Mouse (Mus musculus) left cerebral cortex, adult 8-10 months (tissue): ENCODE results near the gene Zkscan17. TPM values are rescaled to one million over a fixed set of nuclear protein-coding genes. Genes with fewer than 3 reads are reported as not detected.
A peak's percentile ranks its signal among the peaks of the same experiment; 100 is the strongest.

Experiments
- DNase-seq, 2 experiments: peaks; one replicate each; pipeline ENCODE4 v3.0.0; 2022; ENCODE audit warnings: low spot score in 2 of 2
- total RNA-seq, 4 experiments: library from RNA; stranded (reverse); gene quantifications; 2 replicates each; pipeline ENCODE4 v1.2.4; 2022

Gene Zkscan17
- total RNA-seq, 4 experiments from 2014 or later, result 9.6 to 11.9 (median 10.5) TPM

DNA sequence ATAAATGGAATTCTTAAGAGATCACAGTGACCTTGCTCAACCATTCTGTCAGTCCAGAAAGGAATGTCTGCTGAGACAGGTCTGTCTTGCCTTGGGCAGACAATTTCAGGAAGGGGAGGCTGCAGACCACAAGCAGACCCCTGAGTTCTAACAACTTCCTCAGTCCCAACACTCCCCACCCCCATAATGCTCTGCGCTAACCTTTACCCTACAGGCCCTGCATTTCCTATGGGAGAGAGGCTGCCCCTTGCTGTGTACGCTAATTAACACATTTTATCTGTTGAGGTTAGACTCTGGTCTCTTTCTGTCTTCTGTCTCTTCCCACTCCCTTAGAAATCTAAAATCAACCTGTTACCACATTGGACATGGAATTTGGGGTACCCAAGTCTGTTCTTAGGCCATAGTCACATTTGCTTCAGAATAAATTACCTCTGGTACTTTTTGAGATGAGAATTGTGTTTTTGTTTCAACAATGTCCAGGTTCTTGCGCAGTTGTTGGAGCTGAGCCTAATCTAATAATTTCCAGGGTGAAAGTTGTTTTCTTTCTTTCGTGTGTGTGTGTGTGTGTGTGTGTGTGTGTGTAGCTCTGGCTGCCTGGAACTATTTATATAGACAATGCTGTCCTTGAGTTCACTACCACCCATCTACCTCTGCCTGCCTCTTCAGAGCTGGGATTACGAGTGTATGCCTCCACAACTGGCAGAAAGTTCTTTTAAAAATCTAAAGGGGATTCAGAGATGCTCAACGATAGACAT, 6.6 kb downstream of the Zkscan17 start:
- DNase-seq, result no peak

DNA sequence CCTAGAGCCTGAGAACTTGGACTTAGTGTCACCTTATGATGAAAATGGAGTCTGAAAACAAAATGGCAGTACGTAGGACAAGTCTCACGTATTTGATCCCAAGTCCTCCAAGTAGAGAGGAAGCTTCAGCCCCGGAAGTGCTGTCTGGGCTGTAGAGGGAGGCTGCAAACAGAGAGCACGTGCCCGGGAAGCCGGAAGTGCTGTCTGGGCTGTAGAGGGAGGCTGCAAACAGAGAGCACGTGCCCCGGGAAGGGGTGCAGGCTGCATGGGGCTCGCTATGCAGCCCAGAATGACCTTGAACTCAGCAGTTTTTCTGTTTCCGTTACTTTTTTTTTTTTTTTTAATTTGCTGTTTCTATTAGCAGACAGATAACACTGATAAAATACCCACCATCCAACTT, 8.3 kb downstream of the Zkscan17 start:
- DNase-seq, result no peak

DNA sequence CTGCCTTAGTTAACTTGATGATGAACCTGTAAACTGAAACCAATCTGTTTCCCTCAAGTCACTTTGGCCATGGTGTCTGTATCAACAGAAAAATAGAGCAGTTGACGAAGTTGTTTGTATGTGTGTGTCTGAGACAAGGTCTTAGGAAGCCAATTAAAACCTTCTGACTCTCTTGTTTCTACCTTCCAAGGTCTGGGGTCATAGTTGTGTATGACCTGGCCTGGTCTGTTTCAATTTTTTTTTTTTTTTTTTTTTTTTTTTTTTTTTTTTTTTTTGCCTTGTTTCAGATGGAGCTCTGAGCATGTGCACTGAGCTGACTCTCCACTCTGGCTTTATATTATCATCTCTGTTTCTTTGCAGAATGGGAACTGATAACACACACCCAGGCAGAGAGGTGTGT, 9.1 kb downstream of the Zkscan17 start:
- no peak for DNase-seq

DNA sequence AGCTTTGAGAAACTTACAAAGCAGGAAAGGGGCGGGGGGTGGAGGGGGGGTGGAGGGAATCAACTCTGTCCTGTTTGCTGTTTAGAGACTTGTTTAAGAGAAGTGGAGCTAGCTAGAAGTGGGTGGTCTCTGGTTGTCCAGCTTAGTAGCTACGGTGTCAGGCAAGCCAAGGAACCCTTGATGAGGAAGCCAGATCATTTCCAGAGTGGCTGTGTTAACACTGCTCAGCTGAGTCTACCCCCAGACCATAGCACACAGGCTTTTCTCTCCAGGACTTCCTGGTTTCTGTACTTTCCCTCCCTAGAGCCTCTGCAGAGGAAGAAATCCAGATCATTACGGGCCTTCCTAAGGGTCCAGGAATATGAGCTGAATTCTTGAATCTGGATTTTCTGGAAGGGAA, 11.8 kb downstream of the Zkscan17 start:
- DNase-seq, result no peak

DNA sequence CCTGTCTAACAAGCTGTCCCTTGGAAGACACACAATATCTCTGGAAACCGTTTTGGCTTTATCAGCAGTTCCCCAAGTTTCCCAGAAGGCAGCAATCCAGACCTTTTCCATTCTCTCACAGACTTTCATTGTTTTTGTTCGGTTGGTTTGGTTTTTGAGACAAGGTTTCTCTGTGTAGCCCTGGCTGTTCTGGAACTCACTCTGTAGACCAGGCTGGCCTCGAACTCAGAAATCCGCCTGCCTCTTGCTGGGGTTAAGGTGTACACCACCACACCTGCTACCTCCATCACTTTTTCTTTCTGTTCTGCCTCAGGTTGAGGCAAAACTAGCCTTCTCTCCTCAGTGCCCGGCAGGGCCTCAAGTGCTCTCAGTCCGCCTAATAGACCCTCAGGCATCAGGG, 12.2 kb downstream of the Zkscan17 start:
- no peak for DNase-seq

DNA sequence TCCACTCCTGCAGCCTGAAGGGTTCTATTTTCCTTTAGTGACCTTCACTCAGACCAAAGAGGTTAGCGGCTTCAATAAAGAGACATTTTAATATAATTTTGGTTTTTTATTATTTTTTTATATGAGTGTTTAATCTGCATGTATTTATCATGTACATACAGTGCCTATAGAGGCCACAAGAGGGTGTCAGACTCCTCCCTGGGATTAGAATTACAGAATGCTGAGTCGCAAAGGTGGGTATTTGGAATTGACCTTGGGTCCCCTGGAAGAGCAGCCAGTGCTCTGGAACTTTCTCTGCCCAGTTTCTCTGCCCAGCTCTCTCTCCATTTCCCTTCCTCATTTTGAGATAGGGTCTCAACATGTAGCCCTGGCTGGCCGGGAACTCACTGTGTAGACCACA, 13.0 kb downstream of the Zkscan17 start:
- no peak for DNase-seq

DNA sequence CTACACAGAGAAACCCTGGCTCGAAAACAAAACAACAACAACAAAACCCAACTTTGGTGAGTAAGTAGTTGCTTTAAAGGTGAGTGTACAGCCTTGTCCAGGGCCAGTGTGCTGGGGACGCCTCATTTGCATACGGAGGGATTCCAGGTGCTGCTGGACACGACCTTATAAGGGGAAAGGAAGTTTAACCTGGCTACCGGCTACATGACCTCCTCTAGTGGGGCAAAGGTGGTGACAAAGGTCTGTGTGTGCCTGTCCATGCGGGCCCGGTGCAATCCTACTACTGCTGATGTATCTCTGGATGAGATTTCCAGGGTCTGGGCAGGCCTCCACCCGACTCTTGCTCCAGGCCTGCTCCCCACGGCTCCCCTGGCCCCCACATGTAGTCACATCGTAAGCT, 13.8 kb downstream of the Zkscan17 start:
- no peak for DNase-seq

DNA sequence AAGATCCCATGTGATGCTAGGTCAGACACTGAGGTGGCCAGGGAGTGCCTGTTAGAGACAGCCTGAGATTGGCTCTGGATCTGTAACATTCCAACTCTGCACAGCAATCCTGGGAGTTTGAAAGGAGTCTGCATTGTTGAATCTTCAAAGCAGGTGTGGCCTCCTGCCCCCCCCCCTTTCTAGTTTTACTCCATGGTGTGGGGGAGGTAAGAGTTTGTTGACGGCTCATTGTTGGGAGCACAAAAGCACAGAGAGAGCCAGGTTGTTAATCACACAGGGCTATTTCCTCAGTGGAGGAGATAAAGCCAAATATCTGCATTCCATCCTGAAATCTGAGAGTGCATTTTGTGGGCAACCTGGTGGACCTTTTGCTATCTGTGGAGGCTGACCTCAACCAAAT, 15.0 kb downstream of the Zkscan17 start:
- no peak for DNase-seq

DNA sequence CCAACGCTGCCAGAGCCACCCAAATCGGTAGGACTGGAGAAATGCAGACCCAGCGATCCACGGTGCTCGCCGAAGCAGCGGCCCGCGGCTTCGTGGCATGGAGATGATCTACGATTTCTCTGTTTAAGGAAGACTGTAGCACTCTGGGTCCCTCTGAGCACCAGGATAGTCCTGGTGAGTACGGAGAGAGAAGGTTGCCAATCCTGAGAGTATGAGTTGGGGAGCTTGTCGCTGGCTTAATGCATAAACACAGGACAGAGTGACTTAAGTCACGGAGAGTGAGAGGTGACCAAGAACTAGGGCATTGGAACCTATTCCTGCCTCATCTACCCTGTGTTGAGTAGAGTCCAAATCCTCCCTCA, 19.9 kb downstream of the Zkscan17 start:
- no peak for DNase-seq

DNA sequence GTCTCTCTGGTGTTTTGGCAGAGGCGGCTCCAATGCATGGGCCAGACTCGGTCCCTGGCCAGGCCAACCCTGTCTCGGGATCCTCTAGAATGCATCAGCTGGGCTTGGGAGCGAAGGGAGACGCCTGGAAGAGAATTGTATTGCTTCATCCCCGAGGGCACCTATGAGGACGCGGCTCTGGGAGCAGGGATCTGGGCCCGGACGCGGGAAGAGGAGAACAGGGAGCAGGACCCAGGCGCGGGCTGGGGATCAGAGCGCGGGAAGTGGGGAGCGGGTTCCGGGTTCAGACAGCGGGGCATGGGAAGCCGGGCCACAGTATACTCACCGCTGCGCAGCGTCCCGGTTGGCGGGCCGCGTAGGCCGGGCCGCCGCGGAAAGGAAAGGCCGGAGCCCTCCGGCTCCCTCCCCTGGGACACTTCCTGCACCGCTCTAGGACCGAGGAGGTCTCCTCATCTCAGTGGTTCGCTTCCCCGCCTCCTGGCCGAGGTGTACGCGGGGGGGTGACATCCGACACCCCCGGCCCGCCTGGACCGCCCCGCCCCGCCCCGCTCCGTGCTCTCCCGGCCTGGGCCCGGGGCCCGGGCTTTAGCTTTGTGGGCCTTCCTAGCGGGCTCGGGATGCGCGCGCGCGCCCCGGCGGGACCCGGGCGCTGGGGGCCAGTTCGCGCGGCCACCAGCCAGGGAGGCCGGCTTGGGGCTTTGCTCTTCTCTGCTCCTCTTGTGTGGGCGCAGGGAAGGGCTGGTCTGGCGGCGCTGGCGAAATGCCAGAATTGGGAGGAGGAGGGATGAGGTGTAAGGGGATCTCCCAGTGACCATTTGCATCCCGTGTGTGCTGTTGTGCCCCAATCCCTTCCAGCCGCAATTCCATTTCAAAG, 20.5 kb downstream of the Zkscan17 start:
- DNase-seq, result peak; percentile 57 to 62

DNA sequence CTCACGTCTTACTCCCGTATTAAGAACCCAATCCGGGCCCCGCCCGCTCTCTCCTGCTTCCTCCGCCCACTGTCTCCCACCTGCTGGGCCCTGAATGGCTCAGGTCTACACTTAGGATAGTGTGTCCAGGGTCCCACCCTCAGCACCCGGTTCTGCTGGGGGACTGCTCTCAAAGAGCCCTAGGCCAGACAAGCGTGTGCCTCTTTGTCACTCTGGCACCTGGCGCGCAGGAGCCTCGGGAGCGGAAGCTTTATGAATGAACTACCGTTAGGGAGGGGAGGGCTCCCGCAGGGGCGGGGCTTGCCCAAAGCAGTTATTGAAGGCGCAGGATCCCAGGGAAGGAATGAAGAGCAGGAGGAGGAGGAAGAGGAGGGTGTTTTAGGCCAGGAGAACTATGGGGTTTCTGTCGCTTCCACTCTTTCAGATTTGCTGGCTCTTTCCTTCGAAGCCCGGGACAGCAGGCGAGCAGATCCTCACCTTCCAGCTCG, 21.2 kb downstream of the Zkscan17 start:
- peak; percentile 46 to 58 for DNase-seq

DNA sequence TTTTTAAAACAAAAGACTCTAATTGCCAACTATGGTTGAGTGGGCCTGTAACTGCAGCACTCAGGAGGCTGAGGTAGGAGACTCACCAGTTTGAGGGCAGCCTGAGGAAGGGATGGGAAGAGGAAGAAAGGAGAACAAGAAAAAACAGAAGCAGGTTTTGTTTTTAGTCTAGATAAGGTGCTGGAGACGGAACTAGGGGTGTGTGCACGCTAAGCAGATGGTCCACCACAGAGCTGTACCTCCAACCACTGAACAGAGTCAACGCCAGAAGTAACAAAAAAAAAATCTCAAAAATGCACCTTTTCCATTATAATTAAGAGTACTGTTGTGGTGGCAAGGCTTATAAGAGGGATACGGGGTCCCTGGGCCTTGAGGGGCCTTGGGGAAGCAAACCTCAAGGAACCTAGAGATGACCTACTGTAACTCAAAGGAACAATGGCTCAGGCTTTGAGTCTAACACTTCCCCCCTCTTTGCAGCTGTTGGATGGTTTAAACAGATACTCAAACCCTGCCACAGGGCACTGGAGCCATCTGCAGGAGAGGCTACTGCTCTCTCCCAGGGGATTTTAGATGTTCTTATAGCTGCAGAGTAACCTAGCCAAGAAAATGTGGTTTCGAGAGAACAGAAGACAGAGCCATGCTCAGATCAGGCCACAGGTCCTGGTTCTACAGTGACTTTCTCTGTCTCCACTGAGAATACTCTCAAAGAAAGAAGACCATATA, 24.4 kb downstream of the Zkscan17 start:
- no peak for DNase-seq

DNA sequence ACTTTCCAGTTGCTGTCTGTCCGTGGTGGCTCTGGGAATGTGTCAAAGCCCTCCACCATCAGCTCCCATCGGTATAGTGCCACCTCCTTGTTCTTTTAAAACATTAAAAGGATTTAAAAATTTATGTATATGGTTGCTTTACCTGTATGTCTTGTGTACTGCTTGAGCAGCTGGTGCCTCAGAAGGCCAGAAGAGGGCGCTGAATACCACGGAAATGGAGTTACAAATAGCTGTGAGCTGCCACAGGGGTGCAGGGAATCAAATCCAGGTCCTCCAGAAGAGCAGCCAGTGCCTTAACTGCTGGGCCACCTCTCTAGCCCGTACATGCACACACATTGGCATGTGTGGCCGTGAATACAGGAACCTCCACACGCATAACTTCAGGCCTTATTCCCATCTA, 28.8 kb downstream of the Zkscan17 start:
- DNase-seq, result no peak

DNA sequence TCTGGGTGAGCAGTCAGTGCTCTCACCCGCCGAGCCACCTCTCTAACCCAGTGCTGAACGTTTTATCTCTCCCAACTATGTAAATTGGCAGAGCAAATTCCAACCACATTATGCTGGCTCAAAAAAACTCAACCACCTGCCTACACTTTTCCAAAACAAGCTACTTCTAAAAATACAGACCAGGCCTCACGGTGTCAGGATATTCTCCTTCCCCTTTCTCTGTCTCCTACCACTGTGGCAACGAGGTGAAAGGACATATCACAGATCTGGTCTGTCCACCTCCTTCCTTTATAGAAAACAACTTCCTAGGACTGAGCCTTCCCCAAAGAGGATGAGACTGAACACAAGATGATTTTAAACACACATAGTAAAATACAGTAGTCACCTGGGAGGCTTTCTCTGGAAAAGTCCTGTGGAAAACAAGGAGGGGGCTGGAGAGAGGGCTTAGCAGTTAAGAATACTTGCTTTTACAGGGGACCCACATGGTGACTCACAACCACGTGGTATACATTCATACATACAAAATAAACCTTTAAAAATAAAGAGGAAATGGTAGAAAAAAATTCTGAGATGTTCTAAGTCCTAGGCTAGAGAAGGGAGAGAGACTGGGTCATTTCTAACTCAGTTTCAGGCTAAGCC, 29.8 kb downstream of the Zkscan17 start:
- DNase-seq, result no peak

DNA sequence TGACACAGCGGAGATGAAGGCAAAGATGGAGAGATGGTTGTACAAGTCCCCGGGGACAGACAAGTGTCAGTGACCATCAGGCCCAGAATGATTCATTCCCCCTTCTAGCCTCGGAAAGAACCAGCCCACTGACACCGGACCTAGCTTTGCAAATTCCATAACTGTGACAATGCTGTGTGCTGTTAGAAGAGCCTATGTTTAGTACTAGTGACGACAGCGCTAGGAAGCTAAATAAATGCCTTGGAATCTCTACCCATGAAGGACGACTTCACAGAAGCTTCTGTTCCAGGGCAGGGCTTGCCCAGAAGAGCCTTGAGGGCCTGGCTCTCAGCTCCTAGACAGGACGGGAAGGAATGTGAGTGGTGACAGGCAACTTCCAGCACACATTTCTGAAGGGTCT, 40.3 kb downstream of the Zkscan17 start:
- DNase-seq, result no peak

DNA sequence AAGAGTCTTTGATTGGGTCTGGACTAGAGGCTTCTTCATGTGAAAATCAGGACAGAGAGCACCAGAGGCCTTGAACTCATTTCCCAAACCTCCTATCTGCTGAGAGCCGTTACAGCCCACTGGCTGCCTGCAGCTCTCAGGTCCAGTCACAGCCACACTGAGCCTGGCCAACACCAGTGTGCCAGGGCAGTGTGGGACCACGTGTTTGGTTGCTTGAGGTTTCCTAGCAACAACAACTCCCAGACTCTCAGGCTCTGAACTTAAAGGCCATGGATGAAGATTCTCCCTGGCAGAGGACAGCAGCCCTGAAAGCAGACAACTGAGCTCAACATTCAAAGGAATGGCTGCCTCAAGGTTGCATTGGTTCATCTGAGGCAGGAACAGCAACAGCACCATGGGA, 40.9 kb downstream of the Zkscan17 start:
- DNase-seq, result no peak

DNA sequence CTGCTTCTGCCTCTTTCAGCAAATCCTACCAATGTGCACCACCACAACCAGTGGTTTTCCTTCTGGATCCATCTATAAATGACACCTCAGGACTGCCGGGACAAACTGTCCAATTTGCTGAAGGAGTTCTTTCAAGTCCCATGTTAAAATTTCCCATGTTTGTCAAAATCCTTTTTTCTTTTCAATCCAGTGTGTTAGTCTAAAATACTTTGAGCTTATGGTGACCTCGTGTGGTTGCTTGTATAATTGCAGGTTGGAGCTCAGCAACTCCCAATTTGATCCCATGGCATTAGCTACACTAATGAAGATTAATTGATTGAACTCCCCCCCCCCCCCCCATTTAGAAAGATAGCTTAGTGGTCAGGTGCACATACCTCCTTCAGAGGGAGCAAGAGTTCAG, 43.3 kb downstream of the Zkscan17 start:
- no peak for DNase-seq

DNA sequence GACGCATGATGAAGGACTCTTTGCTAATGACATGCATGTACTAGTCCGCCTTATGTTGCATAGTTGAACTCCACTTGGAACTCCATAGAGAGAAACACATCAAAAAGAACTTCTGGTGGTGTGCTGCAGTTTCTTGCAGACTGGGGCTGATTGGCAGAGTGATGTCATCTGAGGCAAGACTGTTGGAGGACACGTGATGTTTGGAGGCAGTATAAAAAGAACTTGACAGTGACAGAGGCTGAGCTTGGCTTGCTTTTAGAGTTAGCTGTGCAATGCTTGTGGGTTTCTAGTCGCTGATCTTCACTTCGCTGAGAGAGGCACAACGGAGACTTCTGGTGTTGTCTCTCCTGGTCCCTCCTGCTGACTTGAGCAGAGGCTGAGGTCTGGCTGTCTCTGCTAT, 49.3 kb downstream of the Zkscan17 start:
- no peak for DNase-seq

DNA sequence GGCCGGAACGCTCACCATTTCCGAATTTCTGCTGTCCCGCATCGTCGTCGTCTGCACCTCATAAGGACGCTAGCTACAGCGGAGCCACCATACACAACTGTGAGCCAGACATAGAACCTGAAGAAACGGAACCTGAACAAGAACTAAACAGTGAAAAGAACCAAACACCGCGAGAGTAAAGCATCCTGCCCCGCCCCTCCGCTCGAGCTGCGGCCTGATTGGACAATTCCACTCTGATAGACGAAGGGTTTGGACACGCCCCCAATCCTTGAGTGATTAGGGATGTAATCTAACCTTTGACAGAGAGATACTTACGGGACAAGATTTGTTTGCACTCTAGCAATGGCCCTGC, 54.2 kb downstream of the Zkscan17 start, which contains the start of gene Zfp867:
Gene Zfp867 (minus strand): TSS at position 149 of the 352 bp plus-strand sequence.
- DNase-seq, result peak; percentile 81 to 87

DNA sequence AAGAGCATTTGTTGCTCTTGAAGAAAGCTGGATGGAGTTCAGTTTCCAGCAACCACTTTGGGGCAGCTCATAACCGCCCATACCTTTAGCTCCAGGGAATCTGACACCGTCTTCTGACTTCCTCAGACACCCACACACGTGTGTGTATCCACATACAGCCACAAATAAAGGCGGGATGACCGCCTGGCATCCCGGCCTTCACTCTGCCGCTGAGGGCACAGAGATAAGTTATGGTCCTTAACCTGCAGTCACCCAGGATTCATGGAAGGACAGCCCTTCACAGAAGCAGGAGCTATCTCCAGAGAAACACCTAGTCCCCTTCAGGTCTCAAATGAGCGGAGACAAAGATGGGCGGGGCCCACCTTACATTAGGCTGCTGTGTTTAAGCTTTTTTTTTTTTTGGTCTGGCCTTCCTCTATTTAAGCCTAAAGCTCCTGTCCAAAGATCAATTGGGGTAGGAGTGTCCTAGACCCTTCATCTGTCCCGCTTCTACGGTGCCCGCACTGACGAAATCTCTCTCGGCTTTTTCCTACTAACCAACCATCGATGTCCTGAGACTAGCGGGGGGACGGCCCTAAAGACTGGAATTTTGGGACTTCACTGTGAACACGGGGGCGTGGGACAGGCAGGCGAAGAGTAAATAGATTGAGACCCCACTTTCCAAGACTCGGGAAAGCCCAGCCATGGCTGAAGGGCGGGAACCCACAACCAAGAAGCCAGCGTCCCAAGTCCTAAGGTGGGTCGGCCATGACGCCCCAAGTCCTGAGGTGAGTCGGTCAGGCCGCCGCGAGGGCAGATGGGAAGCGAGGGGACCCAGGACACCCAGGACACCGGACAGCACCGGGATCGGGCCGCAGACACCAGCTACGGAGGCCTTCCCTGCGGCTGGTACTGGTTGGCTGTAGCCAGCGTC, 54.9 kb downstream of the Zkscan17 start:
- DNase-seq, result no peak
